Mouse (Mus musculus) hindbrain, embryonic 10.5 days (tissue): ENCODE measurements around the gene Trpt1. TPM values are rescaled to one million over a fixed set of nuclear protein-coding genes. Genes with fewer than 3 reads are reported as not detected.
A peak's percentile ranks its signal among the peaks of the same experiment; 100 is the strongest.

Experiments used
- DNase-seq: peaks from one replicate; pipeline ENCODE4 v3.0.0-alpha.2; 2017; ENCODE audit warnings: low spot score
- H3K27ac ChIP-seq: fragments of 300-500 bp; sonication (generic); 2 replicates; pipeline ENCODE4 v1.5.1; 2016; ENCODE audit warnings: mild to moderate bottlenecking, moderate library complexity
- H3K27me3 ChIP-seq: fragments of 300-500 bp; sonication (generic); 2 replicates; pipeline ENCODE4 v1.6.1; 2016; ENCODE audit warnings: mild to moderate bottlenecking; ENCODE audit not compliant: poor library complexity, insufficient read depth, severe bottlenecking
- H3K36me3 ChIP-seq: fragments of 300-500 bp; sonication (generic); 2 replicates; pipeline ENCODE4 v1.6.1; 2016; ENCODE audit warnings: mild to moderate bottlenecking, moderate library complexity
- H3K4me1 ChIP-seq: fragments of 300-500 bp; sonication (generic); replicated peaks from 2 replicates; pipeline ENCODE4 v1.6.1; 2016; ENCODE audit warnings: mild to moderate bottlenecking
- H3K4me3 ChIP-seq: fragments of 300-500 bp; sonication (generic); 2 replicates; pipeline ENCODE4 v1.5.1; 2016; ENCODE audit warnings: mild to moderate bottlenecking, moderate library complexity
- H3K9me3 ChIP-seq: fragments of 300-500 bp; sonication (generic); 2 replicates; pipeline ENCODE4 v1.6.1; 2016; ENCODE audit warnings: mild to moderate bottlenecking, moderate library complexity
- WGBS: fragments of 180-500 bp; shearing (Covaris S2); methylation state at CpG from one replicate; pipeline ENCODE4 v1.1.7; 2016; 5-methylcytosine and 5-hydroxymethylcytosine counted together
- polyA plus RNA-seq: library from polyadenylated mRNA; unstranded; fragments of >200 nt; fragmentation: Nextera tagmentation; extraction: Ambion mirVana; gene quantifications from 2 replicates; pipeline ENCODE4 v1.2.1, GENCODE M21; 2016

Trpt1 gene
- polyA plus RNA-seq, 1 experiment from 2014 or later, result 13.5 TPM

- H3K4me1 ChIP-seq, result peaks cover 69% of the 10 kb centered on the region
- no peaks in the 10 kb centered on the region; the same call in 1 of the 2 replicates for H3K27me3 ChIP-seq
- H3K4me3 ChIP-seq, result peak overlapping the region; percentile 73
- 57% methylated on average over 3 of the region's 3 CpGs for WGBS
- no peak for DNase-seq
- H3K36me3 ChIP-seq, result peaks cover 43% of the 10 kb centered on the region
- H3K9me3 ChIP-seq, result no peaks in the 10 kb centered on the region
- H3K27ac ChIP-seq, result peak overlapping the region; percentile 98
These were observed 17.3 kb upstream of the Trpt1 start for GRCm38 (mm10) chr19:6978639-6978974.

GRCm38 (mm10) chr19:6979001-6979479 lies 16.9 kb upstream of the Trpt1 start:
- H3K36me3 ChIP-seq, result peaks cover 47% of the 10 kb centered on the region
- peak overlapping the region; percentile 73 for H3K4me3 ChIP-seq
- DNase-seq, result peak; percentile 43
- 13% methylated on average over 11 of the region's 11 CpGs for WGBS
- H3K4me1 ChIP-seq, result peaks cover 69% of the 10 kb centered on the region
- H3K27me3 ChIP-seq, result no peaks in the 10 kb centered on the region
- no peaks in the 10 kb centered on the region for H3K9me3 ChIP-seq
- H3K27ac ChIP-seq, result peak overlapping the region; percentile 98

GRCm38 (mm10) chr19:6979486-6980380 lies 16.2 kb upstream of the Trpt1 start:
- Histone ChIP-seq H3K36me3 (peaks cover 52% of the 10 kb centered on the region), H3K4me1 (peaks cover 69% of the 10 kb centered on the region)
- under 1% methylated on average over 59 of the region's 59 CpGs for WGBS

GRCm38 (mm10) chr19:6980381-6981093 lies 15.4 kb upstream of the Trpt1 start, which contains the start of gene Fkbp2:
Gene Fkbp2, minus strand, starts transcription at chr19:6980501.
- Histone ChIP-seq H3K27me3 (no peaks in the 10 kb centered on the region), H3K4me1 (peaks cover 71% of the 10 kb centered on the region), H3K9me3 (no peaks in the 10 kb centered on the region), H3K27ac (peak within 1 kb of the TSS; percentile 98), H3K36me3 (peaks cover 60% of the 10 kb centered on the region), H3K4me3 (peak within 1 kb of the TSS; percentile 73)
- WGBS, result 2% methylated on average over 38 of the region's 38 CpGs
- DNase-seq, result peak; percentile 99

More at GRCm38 (mm10) chr19:6979486-6980380, 16.2 kb upstream of the Trpt1 start:
- no peaks in the 10 kb centered on the region for H3K27me3 ChIP-seq
- no peaks in the 10 kb centered on the region for H3K9me3 ChIP-seq
- peak overlapping the region; percentile 98 for H3K27ac ChIP-seq
- peak; percentile 100 for DNase-seq
- H3K4me3 ChIP-seq, result peak overlapping the region; percentile 73

- Histone ChIP-seq H3K36me3 (peaks cover 64% of the 10 kb centered on the region), H3K9me3 (no peaks in the 10 kb centered on the region), H3K27ac (no peak overlapping the region), H3K4me3 (peak overlapping the region; percentile 73; the same call in 1 of the 2 replicates), H3K27me3 (no peaks in the 10 kb centered on the region), H3K4me1 (peaks cover 70% of the 10 kb centered on the region)
- WGBS, result 91% methylated on average over 4 of the region's 4 CpGs
- DNase-seq, result no peak
These were observed 14.5 kb upstream of the Trpt1 start for GRCm38 (mm10) chr19:6981465-6981864.

- H3K27me3 ChIP-seq, result no peaks in the 10 kb centered on the region
- 52% methylated on average over 5 of the region's 5 CpGs for WGBS
- no peaks in the 10 kb centered on the region for H3K9me3 ChIP-seq
- no peak overlapping the region for H3K4me3 ChIP-seq
- DNase-seq, result no peak
- no peak overlapping the region for H3K27ac ChIP-seq
- H3K36me3 ChIP-seq, result peaks cover 42% of the 10 kb centered on the region
- peaks cover 69% of the 10 kb centered on the region for H3K4me1 ChIP-seq
These were observed 12.3 kb upstream of the Trpt1 start for GRCm38 (mm10) chr19:6983621-6984020.

- H3K36me3 ChIP-seq, result peaks cover 43% of the 10 kb centered on the region
- no peak for DNase-seq
- peaks cover 58% of the 10 kb centered on the region for H3K4me1 ChIP-seq
- no peaks in the 10 kb centered on the region for H3K27me3 ChIP-seq
- H3K4me3 ChIP-seq, result peak overlapping the region; percentile 0; the same call in 1 of the 2 replicates
- 81% methylated on average over 19 of the region's 19 CpGs for WGBS
- H3K27ac ChIP-seq, result no peak overlapping the region
- no peaks in the 10 kb centered on the region for H3K9me3 ChIP-seq
These were observed 10.6 kb upstream of the Trpt1 start for GRCm38 (mm10) chr19:6985300-6985699.

- H3K36me3 ChIP-seq, result peaks cover 43% of the 10 kb centered on the region
- H3K4me3 ChIP-seq, result peak overlapping the region; percentile 95
- H3K9me3 ChIP-seq, result no peaks in the 10 kb centered on the region
- H3K27me3 ChIP-seq, result no peaks in the 10 kb centered on the region
- 81% methylated on average over 10 of the region's 10 CpGs for WGBS
- DNase-seq, result no peak
- H3K4me1 ChIP-seq, result peaks cover 52% of the 10 kb centered on the region
- H3K27ac ChIP-seq, result 0 out of 2 replicates have a peak overlapping the region, but pooled peaks have one; percentile 97
These were observed 9.8 kb upstream of the Trpt1 start for GRCm38 (mm10) chr19:6985951-6986708.

- WGBS, result under 1% methylated on average over 84 of the region's 85 CpGs
- peak; percentile 66 for DNase-seq
- peak within 1 kb of the TSS; percentile 95 for H3K4me3 ChIP-seq
- H3K27ac ChIP-seq, result peak within 1 kb of the TSS; percentile 97
- H3K27me3 ChIP-seq, result no peaks in the 10 kb centered on the region
- no peaks in the 10 kb centered on the region for H3K9me3 ChIP-seq
- H3K36me3 ChIP-seq, result peaks cover 41% of the 10 kb centered on the region
- H3K4me1 ChIP-seq, result peaks cover 55% of the 10 kb centered on the region
These were observed 8.6 kb upstream of the Trpt1 start, which contains the start of gene Vegfb for GRCm38 (mm10) chr19:6987061-6987903. Gene Vegfb, minus strand, starts transcription at chr19:6987651.

- no peaks in the 10 kb centered on the region for H3K27me3 ChIP-seq
- 7% methylated on average over 8 of the region's 8 CpGs for WGBS
- peak overlapping the region; percentile 95 for H3K4me3 ChIP-seq
- peaks cover 34% of the 10 kb centered on the region for H3K36me3 ChIP-seq
- H3K27ac ChIP-seq, result peak overlapping the region; percentile 97
- H3K9me3 ChIP-seq, result no peaks in the 10 kb centered on the region
- no peak for DNase-seq
- peaks cover 59% of the 10 kb centered on the region for H3K4me1 ChIP-seq
These were observed 8.0 kb upstream of the Trpt1 start for GRCm38 (mm10) chr19:6987904-6988285.

- DNase-seq, result no peak
- Histone ChIP-seq H3K9me3 (no peaks in the 10 kb centered on the region), H3K27me3 (no peaks in the 10 kb centered on the region), H3K4me3 (no peak overlapping the region), H3K4me1 (peaks cover 63% of the 10 kb centered on the region), H3K27ac (no peak overlapping the region), H3K36me3 (peaks cover 21% of the 10 kb centered on the region)
- 85% methylated on average over 8 of the region's 8 CpGs for WGBS
These were observed 6.7 kb upstream of the Trpt1 start for GRCm38 (mm10) chr19:6989251-6989650.
